Mouse (Mus musculus) hindbrain, postnatal 0 days (tissue): ENCODE data around the gene Cyp2f2. TPM values are rescaled to one million over a fixed set of nuclear protein-coding genes. Genes with fewer than 3 reads are reported as not detected.

ENCODE experiments used
- ATAC-seq: fragments of 200-750 bp; cut with Nextera tagmentation; 2 replicates; pipeline ENCODE4 v1.8.0; 2017; ENCODE audit warnings: mild to moderate bottlenecking, moderate TSS enrichment, moderate library complexity
- DNase-seq: peaks from one replicate; pipeline ENCODE4 v3.0.0-alpha.2; 2015; ENCODE audit warnings: low spot score
- H3K27ac ChIP-seq: fragments of 300-500 bp; sonication (generic); 2 replicates; pipeline ENCODE4 v1.5.1; 2014; ENCODE audit warnings: mild to moderate bottlenecking
- H3K27me3 ChIP-seq: fragments of 300-500 bp; sonication (generic); 2 replicates; pipeline ENCODE4 v1.6.1; 2014; ENCODE audit warnings: low read length, mixed read lengths; ENCODE audit not compliant: insufficient read depth
- H3K36me3 ChIP-seq: fragments of 300-500 bp; sonication (generic); 2 replicates; pipeline ENCODE4 v1.6.1; 2014; ENCODE audit warnings: low read length, mixed read lengths; ENCODE audit not compliant: insufficient read depth
- H3K4me1 ChIP-seq: fragments of 300-500 bp; sonication (generic); 2 replicates; pipeline ENCODE4 v1.6.1; 2014; ENCODE audit warnings: antibody characterized with exemption, low read length, mixed read lengths; ENCODE audit not compliant: insufficient read depth
- H3K4me2 ChIP-seq: fragments of 300-500 bp; sonication (generic); 2 replicates; pipeline ENCODE4 v1.6.1; 2014; ENCODE audit warnings: low read depth, mild to moderate bottlenecking, low read length, moderate library complexity, mixed read lengths
- H3K4me3 ChIP-seq: fragments of 300-500 bp; sonication (generic); 2 replicates; pipeline ENCODE4 v1.5.1; 2014; ENCODE audit warnings: low read length
- H3K9ac ChIP-seq: fragments of 300-500 bp; sonication (generic); replicated peaks from 2 replicates; pipeline ENCODE4 v1.6.1; 2014; ENCODE audit warnings: mild to moderate bottlenecking, low read length, moderate library complexity, mixed read lengths
- H3K9me3 ChIP-seq: fragments of 300-500 bp; sonication (generic); 2 replicates; pipeline ENCODE4 v1.6.1; 2016; ENCODE audit warnings: low read length, mixed read lengths
- CTCF ChIP-seq: IDR thresholded peaks from 2 replicates; pipeline ENCODE4 v1.5.1; 2016; ENCODE audit warnings: antibody characterized with exemption, control low read depth, low read depth
- WGBS: fragments of 180-500 bp; shearing (Covaris S2); extraction: QIAGEN DNeasy Blood & Tissue Kit; methylation state at CpG from one replicate; pipeline ENCODE4 v1.1.7; 2014; 5-methylcytosine and 5-hydroxymethylcytosine counted together
- polyA plus RNA-seq: library from polyadenylated mRNA; unstranded; fragments of >200 nt; fragmentation: Nextera tagmentation; extraction: Ambion mirVana; gene quantifications from 2 replicates; pipeline ENCODE4 v1.2.1, GENCODE M21; 2015
- total RNA-seq: library from RNA; depleted of rRNA; stranded (reverse); fragments of >200 nt; gene quantifications from 2 replicates; pipeline ENCODE4 v1.2.3, GENCODE M21; 2014

Cyp2f2 gene
- total and polyA plus RNA-seq, 2 experiments from 2014 or later = 0.36 TPM; not detected in 1

- no peak for TF ChIP-seq CTCF
- Histone ChIP-seq H3K36me3 (no peaks in the 10 kb centered on the region), H3K4me3 (no peak overlapping the region), H3K9ac (no peak overlapping the region), H3K9me3 (no peaks in the 10 kb centered on the region), H3K4me1 (no peaks in the 10 kb centered on the region), H3K4me2 (no peak overlapping the region), H3K27ac (no peak overlapping the region), H3K27me3 (no peaks in the 10 kb centered on the region)
- 66% methylated on average over 8 of the region's 8 CpGs for WGBS
- DNase-seq = no peak
- no peak for ATAC-seq
These were observed 16.8 kb downstream of the Cyp2f2 start for GRCm38 (mm10) chr7:27136410-27136996.

GRCm38 (mm10) chr7:27153205-27153764 lies 33.6 kb downstream of the Cyp2f2 start, which contains the start of gene Cyp2t4:
Gene Cyp2t4 (plus strand): TSS chr7:27153714.
- ATAC-seq (no peak), DNase-seq (no peak)
- WGBS = 66% methylated on average over 10 of the region's 10 CpGs

GRCm38 (mm10) chr7:27156005-27156404 lies 36.3 kb downstream of the Cyp2f2 start:
- no peak for DNase-seq
- Histone ChIP-seq H3K4me1 (peaks cover 6% of the 10 kb centered on the region; the same call in 1 of the 2 replicates), H3K9me3 (no peaks in the 10 kb centered on the region), H3K27me3 (no peaks in the 10 kb centered on the region), H3K4me3 (no peak overlapping the region), H3K9ac (no peak overlapping the region), H3K4me2 (no peak overlapping the region), H3K36me3 (peaks cover 23% of the 10 kb centered on the region), H3K27ac (no peak overlapping the region)
- no peak for ATAC-seq
- 76% methylated on average over 12 of the region's 13 CpGs for WGBS
- TF ChIP-seq CTCF = no peak

More at GRCm38 (mm10) chr7:27153205-27153764, 33.6 kb downstream of the Cyp2f2 start, which contains the start of gene Cyp2t4:
- TF ChIP-seq CTCF = no peak
- no peaks in the 10 kb centered on the region for H3K4me1 ChIP-seq
- no peak within 1 kb of the TSS for H3K9ac ChIP-seq
- no peak within 1 kb of the TSS for H3K4me3 ChIP-seq
- peaks cover 8% of the 10 kb centered on the region; the same call in 1 of the 2 replicates for H3K36me3 ChIP-seq
- H3K27ac ChIP-seq = no peak within 1 kb of the TSS
- H3K4me2 ChIP-seq = no peak within 1 kb of the TSS
- no peaks in the 10 kb centered on the region for H3K27me3 ChIP-seq
- no peaks in the 10 kb centered on the region for H3K9me3 ChIP-seq

- Histone ChIP-seq H3K9me3 (no peaks in the 10 kb centered on the region), H3K27ac (no peak overlapping the region), H3K4me1 (peaks cover 12% of the 10 kb centered on the region), H3K4me2 (no peak overlapping the region), H3K9ac (no peak overlapping the region), H3K36me3 (peaks cover 23% of the 10 kb centered on the region), H3K4me3 (no peak overlapping the region), H3K27me3 (no peaks in the 10 kb centered on the region)
- ATAC-seq (no peak), DNase-seq (no peak)
- 89% methylated on average over 9 of the region's 9 CpGs for WGBS
- TF ChIP-seq CTCF = no peak
These were observed 38.5 kb downstream of the Cyp2f2 start for GRCm38 (mm10) chr7:27158171-27158570.

DNA sequence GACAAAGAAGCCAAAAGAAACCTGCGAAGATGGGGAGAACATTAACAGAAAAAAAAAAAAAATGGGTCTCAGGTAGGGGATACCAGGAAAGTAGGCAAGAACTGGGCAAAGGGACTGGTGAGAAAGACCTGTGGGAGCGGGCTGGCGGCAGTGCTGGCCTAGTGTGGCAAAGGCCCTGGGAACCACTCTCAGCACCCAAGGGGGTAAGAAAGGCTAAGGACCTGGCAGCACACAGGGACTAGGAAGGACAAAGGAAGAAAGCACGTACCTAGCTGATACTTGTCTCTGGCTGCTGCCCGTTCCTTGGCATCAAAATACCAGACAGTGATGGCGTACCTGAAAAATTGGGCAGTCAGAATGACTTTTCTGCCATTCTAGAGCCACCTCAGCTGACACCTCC lies 39.5 kb downstream of the Cyp2f2 start:
- Histone ChIP-seq H3K4me3 (no peak overlapping the region), H3K4me2 (no peak overlapping the region), H3K9me3 (no peaks in the 10 kb centered on the region), H3K27ac (no peak overlapping the region), H3K36me3 (peaks cover 23% of the 10 kb centered on the region), H3K9ac (no peak overlapping the region), H3K27me3 (no peaks in the 10 kb centered on the region), H3K4me1 (peaks cover 23% of the 10 kb centered on the region)
- ATAC-seq (no peak), DNase-seq (no peak)
- no peak for TF ChIP-seq CTCF
- 93% methylated on average over 6 of the region's 6 CpGs for WGBS

- H3K36me3 ChIP-seq = peaks cover 23% of the 10 kb centered on the region
- ATAC-seq (peak; percentile 93), DNase-seq (peak; percentile 91)
- no peaks in the 10 kb centered on the region for H3K9me3 ChIP-seq
- 0 out of 2 replicates have a peak overlapping the region, but pooled peaks have one; percentile 19 for H3K4me2 ChIP-seq
- no peaks in the 10 kb centered on the region for H3K27me3 ChIP-seq
- peak; percentile 99 for TF ChIP-seq CTCF
- no peak overlapping the region for H3K4me3 ChIP-seq
- no peak overlapping the region for H3K9ac ChIP-seq
- H3K27ac ChIP-seq = no peak overlapping the region; the same call in 1 of the 2 replicates
- peaks cover 29% of the 10 kb centered on the region for H3K4me1 ChIP-seq
- 14% methylated on average over 8 of the region's 8 CpGs for WGBS
These were observed 40.2 kb downstream of the Cyp2f2 start for GRCm38 (mm10) chr7:27159882-27160281.

DNA sequence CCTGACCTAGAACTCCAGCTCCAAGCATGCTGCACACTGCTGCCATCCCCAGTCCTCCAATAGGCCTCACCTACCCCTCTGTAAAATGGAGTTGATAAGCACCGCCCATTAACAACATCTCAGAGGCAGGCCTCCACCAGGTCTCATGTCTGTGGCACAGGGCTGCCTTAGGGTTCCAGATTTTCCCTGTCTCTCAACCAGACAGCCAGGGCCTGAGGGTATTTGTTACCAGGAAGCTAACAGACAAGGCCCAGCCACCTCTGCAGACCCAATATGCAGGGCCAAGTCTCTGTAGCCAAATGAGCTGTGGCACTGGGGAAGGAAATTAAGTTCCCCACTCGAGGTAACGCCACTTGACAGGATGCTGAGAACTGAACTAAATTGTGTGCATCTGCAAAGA lies 41.2 kb downstream of the Cyp2f2 start:
- TF ChIP-seq CTCF = no peak
- H3K27ac ChIP-seq = no peak overlapping the region; the same call in 1 of the 2 replicates
- DNase-seq (no peak), ATAC-seq (no peak)
- H3K36me3 ChIP-seq = peaks cover 23% of the 10 kb centered on the region
- no peak overlapping the region for H3K4me2 ChIP-seq
- no peaks in the 10 kb centered on the region for H3K27me3 ChIP-seq
- H3K4me3 ChIP-seq = no peak overlapping the region
- H3K9me3 ChIP-seq = no peaks in the 10 kb centered on the region
- H3K9ac ChIP-seq = no peak overlapping the region
- WGBS = 80% methylated on average over 3 of the region's 3 CpGs
- H3K4me1 ChIP-seq = peaks cover 39% of the 10 kb centered on the region
